Mouse (Mus musculus): Measurements from ENCODE around the gene Smu1.
"Not testable (repeated sequence)": the region's sequence is repeated elsewhere in the genome, so short reads cannot be mapped to it uniquely, and the experiment has no call there.

The Smu1 gene

DNA sequence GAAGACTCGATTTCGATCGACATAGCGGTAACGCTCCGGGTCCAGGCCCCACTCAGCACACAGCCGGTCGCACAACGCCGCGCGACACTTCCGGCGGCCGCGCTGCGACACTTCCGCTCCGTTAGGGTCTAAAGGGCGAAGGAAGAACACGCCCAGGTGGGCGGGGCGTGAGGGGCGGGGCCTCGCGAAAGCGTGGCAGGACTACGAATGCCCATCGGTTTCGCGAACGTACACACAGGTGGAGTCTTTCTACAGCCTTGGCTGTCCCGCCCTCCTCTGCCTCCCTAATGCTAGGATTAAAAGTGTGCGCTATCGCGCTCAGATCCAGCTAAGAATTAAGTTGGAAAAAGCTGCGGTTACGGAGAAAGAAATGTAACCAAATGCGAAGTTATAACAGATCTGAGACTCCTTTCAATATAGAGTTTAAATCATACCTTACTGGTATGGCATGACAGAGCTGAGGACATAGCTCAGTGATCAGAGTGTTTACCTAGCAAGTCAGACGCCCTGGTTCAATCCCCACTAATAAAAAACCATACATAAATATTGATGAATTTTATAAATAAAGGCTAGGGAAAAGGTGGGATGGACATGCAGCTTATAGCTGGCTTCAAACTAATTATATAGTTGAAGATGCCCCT, at the start of gene Smu1:
Gene Smu1 (minus strand): TSS at position 144 of the 641 bp plus-strand sequence.
- peak; percentile 95 for DNase-seq (ENCODE audit: low spot score)

DNA sequence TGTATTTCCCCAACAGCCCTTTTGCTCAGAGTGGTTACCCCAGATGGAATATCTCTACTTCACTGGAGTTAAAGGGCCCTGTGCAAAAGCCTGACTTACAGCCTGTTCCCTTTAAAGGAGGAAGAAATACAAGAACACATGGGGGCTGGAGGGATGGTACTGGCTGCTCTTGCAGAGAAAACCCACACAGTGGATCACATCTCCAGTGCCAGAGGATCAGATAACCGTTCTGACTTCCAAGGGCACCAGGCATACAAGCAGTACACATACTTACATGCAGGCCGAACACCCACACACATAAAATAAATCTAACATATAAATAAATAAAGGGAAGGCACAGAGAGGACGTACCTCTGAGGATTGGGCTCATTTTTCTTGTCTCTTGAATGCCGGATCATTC, 49.7 kb upstream of the Smu1 start:
- DNase-seq (ENCODE audit: low spot score), result no peak

DNA sequence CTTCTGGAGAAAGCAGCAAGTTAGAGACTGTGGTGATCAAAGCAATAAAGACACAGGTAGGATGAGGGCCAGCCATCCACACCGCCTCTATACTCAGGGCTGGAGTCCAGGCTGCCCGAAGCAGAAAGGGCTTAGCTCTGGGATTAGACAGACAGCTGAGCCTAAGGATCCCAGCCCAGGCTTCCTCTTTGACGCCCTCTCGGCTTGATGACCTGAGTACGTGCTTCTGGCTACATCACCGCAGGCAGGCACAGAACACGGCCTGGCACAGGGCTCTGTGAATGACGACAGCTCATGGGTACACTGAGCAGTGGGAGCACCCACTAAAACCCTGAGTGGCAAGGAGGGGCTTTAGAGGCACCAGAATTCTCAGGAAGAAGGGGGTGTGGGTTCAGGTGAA, 47.7 kb upstream of the Smu1 start:
- no peak for DNase-seq (ENCODE audit: low spot score)

DNA sequence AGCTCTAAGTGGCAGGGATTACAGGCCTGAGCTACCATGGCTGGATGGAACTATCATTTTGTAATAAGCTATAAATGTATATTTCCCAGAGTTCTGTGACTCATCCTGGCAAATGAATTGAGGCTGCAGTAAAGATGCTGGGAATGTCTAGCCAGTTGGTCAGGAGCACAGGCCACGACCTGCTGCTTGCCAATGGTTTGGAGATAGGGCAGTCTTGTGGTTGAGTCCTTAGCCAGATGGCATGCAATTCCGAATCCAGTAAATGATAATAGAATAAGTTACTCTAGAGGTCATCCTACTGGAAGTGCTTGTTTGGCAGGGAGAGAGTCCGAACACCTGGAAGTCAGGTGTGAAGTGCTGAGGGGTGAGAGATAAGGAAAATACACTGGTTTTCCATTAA, 45.1 kb upstream of the Smu1 start:
- DNase-seq (ENCODE audit: low spot score), result no peak

DNA sequence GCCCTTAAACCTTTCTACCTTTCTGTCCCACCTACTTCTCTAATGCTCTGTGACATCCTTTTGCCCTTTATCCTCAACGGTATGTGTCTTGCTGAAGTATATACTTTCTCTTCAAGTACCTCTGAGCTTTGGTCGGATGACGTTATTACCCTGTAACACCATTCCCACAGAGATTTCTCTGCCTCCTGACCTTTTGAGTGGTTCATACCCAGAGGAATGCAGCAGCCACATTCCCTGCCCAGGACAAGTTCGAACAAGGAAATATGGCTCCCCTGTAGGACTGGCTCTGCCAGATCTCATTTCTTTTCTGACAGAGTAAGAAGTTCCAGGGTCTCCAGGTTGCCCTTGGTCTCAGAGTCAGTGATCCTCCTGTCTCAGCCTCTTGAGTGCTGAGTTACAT, 44.2 kb upstream of the Smu1 start:
- DNase-seq (ENCODE audit: low spot score), result no peak

DNA sequence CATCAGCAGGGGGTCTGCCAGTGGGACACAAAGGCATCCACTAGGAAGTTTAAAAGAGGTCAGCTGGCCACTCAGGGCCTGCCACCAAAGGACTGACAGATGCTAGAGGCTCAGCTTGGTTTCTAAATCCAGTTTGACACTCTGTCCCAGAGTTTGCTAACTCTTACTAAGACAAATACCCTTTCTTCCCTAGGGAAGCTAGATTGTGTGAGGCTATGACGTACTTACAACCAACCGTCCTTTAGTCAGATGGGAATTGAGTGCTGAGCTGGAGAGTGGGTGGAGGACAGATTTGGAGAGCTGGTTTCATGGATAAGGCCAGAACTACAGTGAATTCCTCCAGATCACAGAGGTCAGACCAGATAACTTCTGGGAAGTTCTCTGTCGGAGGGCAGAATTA, 43.1 kb upstream of the Smu1 start:
- no peak for DNase-seq (ENCODE audit: low spot score)

DNA sequence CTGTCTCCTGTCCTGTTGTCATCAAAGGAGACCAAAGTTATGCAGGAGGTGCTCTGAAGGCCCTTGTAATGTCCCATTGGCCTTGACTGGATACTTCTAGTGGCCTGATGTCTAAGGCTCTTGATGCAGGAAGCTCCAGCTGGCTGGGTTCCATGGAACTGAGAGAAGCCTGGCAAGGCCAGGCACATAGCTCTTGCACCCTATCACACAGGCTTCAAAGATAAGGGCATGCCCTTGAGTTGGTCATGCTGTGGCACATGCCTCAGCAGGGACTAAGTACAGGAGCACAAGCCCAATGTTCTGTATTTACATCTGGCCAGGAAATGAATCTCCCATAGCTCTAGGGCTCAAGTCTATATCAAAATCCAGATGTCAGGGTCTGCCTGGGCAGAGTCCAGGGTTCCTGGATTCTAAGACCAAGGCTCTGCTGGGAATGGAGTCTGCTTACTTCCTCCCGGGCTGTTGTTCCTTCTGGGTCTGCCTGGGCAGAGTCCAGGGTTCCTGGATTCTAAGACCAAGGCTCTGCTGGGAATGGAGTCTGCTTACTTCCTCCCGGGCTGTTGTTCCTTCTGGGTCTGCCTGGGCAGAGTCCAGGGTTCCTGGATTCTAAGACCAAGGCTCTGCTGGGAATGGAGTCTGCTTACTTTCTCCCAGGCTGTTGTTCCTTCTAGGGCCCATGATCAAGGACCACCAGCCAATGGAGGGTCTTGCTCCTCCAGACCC, 41.3 kb upstream of the Smu1 start:
- not testable (repeated sequence) for DNase-seq (ENCODE audit: low spot score)

- no peak for DNase-seq (ENCODE audit: low spot score)
Measured at GRCm38 (mm10) chr4:40795761-40796160, 38.0 kb upstream of the Smu1 start.

DNA sequence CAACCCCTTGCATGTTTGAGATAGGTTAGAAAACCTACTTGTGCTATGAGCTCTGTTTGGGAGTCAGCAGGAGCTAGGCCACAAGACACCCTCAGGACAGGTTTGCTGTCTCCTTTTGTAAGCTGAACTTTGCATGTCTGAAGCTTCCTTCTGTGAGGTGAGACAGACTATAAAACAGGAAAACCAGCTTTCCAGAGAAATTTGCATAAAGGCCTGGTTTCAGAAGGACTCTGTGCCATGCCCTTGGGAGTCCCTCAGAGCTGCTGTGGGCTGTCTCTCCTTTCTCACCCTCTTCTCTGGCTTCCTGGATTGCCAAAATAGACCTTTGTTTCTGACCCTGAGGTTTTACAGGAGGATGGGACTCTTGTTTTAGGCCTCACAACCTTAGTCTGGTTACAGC, 36.6 kb upstream of the Smu1 start:
- DNase-seq (ENCODE audit: low spot score), result no peak

GRCm38 (mm10) chr4:40791176-40791575, 33.5 kb upstream of the Smu1 start:
- DNase-seq (ENCODE audit: low spot score), result no peak

GRCm38 (mm10) chr4:40786578-40786977, 28.9 kb upstream of the Smu1 start:
- no peak for DNase-seq (ENCODE audit: low spot score)

DNA sequence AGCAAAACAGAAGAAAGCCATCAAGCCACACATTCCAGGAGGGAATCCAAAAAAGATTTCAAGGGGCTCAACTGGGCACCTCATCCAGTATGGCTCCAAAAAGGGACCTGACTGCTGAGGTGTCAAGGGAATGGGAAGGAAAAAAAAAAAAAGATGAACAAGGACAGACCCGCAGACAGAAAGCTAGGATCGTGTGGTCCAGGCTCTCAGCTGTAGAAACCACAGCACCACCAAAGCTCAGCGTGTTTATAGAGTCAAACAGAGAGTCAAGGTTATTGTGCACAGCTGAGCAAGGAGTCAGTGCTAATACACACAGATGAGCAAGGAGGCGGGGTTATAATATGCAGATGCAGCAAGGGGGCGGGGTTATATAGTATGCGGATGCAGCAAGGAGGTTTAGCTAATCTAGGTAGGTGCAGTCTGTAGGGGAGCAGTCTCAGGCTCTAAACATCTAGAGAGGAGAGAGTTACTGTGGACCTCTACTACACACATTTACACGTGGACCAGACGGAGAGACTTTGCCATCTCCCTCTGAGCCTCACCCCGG, 28.0 kb upstream of the Smu1 start:
- no peak for DNase-seq (ENCODE audit: low spot score)

- no peak for DNase-seq (ENCODE audit: low spot score)
Measured at GRCm38 (mm10) chr4:40784556-40785169, 26.9 kb upstream of the Smu1 start.

DNA sequence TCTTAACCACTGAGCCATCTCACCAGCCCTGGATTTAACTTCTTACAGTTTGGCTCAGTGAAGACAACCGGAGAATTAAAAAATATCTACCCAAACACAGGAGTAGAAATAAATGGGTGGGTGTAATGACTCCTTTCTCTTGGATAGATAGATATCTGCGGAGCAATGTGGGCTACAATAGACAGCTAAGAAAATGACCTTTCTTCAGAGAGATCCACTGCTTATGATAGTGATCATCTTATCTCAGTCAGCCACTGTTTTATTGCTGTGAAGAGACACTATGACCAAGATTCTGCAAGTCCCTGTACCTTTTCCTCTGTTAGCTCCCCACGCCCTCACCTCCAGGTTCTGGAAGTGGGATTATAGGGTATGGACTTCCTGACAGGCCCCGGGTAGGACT, 25.3 kb upstream of the Smu1 start:
- no peak for DNase-seq (ENCODE audit: low spot score)

DNA sequence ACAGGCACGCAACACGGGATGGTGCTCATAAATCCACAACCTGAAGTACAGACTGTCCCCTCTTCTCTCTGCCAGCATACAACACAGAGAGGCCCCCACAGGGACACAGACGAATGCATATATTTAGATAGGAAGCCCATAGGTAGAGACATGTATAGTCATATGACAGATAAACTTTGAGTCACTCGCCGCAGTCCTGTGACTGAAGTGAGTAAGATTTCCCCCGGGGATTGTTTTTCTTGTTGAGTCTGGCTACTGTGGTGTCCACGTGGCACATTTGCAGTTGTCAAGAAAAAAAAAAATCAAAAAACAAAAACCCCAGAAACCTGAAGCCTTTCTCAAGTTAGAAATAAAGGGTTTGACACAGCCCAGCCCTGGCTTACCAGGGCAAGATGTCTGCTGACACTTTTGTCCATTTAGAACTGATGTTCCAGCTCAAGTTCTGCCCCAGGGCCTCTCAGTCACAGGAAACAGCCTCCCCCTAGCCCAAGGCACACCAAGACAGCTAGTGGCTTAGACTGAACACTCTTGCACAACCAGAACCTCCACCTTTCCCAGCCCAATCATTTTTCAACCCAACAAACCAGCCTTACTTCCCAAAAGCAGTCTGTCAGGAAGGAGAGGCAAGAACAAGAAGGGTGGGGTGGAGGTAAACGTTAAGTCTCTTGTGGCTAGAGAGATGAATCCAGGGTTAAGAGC, 24.2 kb upstream of the Smu1 start:
- DNase-seq (ENCODE audit: low spot score), result peak; percentile 23

GRCm38 (mm10) chr4:40781143-40781542, 23.4 kb upstream of the Smu1 start:
- no peak for DNase-seq (ENCODE audit: low spot score)

- DNase-seq (ENCODE audit: low spot score), result no peak
Measured at GRCm38 (mm10) chr4:40778656-40779055, 20.9 kb upstream of the Smu1 start.

GRCm38 (mm10) chr4:40777116-40777515, 19.4 kb upstream of the Smu1 start:
- DNase-seq (ENCODE audit: low spot score), result no peak

DNA sequence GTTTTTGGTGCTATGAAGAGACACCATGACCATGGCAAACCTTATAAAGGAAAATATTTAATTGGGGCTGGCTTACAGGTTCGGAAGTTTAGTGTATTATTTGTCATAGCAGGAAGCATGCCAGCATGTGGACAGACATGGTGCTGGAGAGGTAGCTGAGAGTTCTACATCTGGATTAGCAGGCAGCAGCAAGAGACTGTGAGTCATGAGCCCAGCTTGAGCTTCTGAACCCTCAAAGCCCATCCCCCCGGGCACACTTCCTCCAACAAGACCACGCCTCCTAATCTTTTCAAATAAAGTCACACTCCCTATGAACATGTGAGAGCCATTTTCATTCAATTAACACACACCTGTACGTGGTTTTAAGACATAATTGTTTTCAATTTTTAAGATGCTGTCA, 18.7 kb upstream of the Smu1 start:
- no peak for DNase-seq (ENCODE audit: low spot score)

- DNase-seq (ENCODE audit: low spot score), result peak; percentile 83
Measured at GRCm38 (mm10) chr4:40774279-40775259, 16.8 kb upstream of the Smu1 start.

DNA sequence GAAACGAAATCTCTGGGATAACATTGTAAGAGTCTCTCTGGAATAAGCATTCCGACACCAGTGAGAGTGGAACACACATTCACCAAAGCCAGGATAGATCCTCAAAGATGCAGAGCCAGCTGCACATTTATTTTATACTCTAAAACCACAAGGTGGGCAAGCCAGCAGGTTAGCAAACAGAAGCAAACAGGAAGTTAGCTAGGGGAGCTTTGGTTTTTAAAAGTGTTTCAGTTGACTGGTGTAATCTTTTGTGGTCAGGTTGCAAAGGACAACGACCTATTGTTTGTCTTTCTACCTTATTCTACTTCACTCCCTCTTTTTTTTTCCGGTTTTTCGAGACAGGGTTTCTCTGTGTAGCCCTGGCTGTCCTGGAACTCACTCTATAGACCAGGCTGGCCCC, 2.2 kb upstream of the Smu1 start:
- no peak for DNase-seq (ENCODE audit: low spot score)

Data from MN1 (cell line).